Mouse (Mus musculus) thymus, postnatal 14 days (tissue): ENCODE data around the gene Def6.

Source experiments
- DNase-seq: peaks from one replicate; pipeline ENCODE4 v3.0.0; 2021

Gene Def6

GRCm38 (mm10) chr17:28244214-28244613 lies 36.6 kb downstream of the Def6 start:
- no peak for DNase-seq

- DNase-seq, result no peak
Observed at GRCm38 (mm10) chr17:28244714-28245113, 37.1 kb downstream of the Def6 start.

- peak; percentile 34 for DNase-seq
Observed at GRCm38 (mm10) chr17:28246640-28247039, 39.1 kb downstream of the Def6 start.

- DNase-seq, result no peak
Observed at GRCm38 (mm10) chr17:28247613-28248012, 40.0 kb downstream of the Def6 start.

- no peak for DNase-seq
Observed at GRCm38 (mm10) chr17:28249062-28249461, 41.5 kb downstream of the Def6 start.

GRCm38 (mm10) chr17:28251579-28252280 lies 44.2 kb downstream of the Def6 start:
- DNase-seq, result no peak

GRCm38 (mm10) chr17:28252281-28252648 lies 44.7 kb downstream of the Def6 start:
- DNase-seq, result no peak

- DNase-seq, result no peak
Observed at GRCm38 (mm10) chr17:28253216-28253615, 45.6 kb downstream of the Def6 start.

GRCm38 (mm10) chr17:28254804-28255203 lies 47.2 kb downstream of the Def6 start:
- no peak for DNase-seq

GRCm38 (mm10) chr17:28255651-28256050 lies 48.1 kb downstream of the Def6 start:
- peak; percentile 33 for DNase-seq

GRCm38 (mm10) chr17:28256651-28257328 lies 49.2 kb downstream of the Def6 start:
- DNase-seq, result peak; percentile 71

GRCm38 (mm10) chr17:28258325-28258724 lies 50.7 kb downstream of the Def6 start:
- no peak for DNase-seq

GRCm38 (mm10) chr17:28259890-28260542 lies 52.4 kb downstream of the Def6 start:
- DNase-seq, result peak; percentile 49

GRCm38 (mm10) chr17:28260543-28260909 lies 52.9 kb downstream of the Def6 start:
- DNase-seq, result no peak

GRCm38 (mm10) chr17:28261795-28262194 lies 54.2 kb downstream of the Def6 start:
- DNase-seq, result no peak

GRCm38 (mm10) chr17:28263181-28263894 lies 55.8 kb downstream of the Def6 start:
- DNase-seq, result no peak

GRCm38 (mm10) chr17:28267251-28267650 lies 59.7 kb downstream of the Def6 start:
- no peak for DNase-seq

GRCm38 (mm10) chr17:28270165-28270564 lies 62.6 kb downstream of the Def6 start:
- peak; percentile 62 for DNase-seq

- DNase-seq, result no peak
Observed at GRCm38 (mm10) chr17:28271537-28272266, 64.1 kb downstream of the Def6 start.

GRCm38 (mm10) chr17:28272281-28272680 lies 64.7 kb downstream of the Def6 start:
- DNase-seq, result no peak

- DNase-seq, result no peak
Observed at GRCm38 (mm10) chr17:28272837-28273236, 65.3 kb downstream of the Def6 start.

GRCm38 (mm10) chr17:28274739-28275138 lies 67.2 kb downstream of the Def6 start:
- DNase-seq, result peak; percentile 53

GRCm38 (mm10) chr17:28277226-28277625 lies 69.6 kb downstream of the Def6 start:
- no peak for DNase-seq
